8 mouse cellular contexts compared by ENCODE assay signal in the genomic region with DNA sequence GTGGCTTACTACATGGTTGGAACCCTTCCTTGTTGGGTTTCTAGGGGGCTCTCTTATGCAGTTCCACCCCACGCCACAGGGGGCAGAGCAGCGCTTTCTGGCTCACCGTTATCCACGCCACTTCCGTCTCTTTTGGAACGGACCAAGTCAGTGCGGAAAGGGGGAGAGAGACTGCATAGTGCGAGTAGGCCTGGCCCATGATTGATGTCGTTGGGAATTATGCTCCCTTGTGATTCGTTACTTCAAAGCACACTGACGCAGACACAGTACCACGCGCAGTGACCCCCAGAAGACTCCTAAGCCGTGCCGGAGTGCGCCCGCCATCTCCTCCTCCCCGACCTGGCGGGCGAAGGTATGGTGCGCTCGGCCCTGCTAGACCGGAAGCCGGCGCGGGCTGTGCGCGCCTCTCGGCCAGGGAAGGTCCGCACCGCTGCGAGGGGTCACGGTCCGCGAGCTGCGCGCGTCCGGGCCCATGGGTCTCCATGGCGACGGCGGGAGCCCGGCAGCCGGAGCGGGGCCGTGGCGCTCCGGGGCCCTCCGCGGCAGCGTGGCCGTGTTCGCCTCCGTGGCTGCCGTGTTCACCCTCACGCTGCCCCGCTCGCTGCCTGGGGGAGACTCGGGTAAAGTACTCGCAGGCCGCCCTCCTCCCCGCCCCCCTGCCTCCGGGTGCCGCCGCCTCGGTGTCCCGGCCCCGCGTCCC. TPM values are rescaled to one million over a fixed set of nuclear protein-coding genes. Genes with fewer than 3 reads are reported as not detected.
DNase-seq lines count a peak whose midpoint lies in the region; ATAC-seq and TF ChIP-seq lines count a peak whose summit lies in the region.

TSS of gene Tmem260 (plus strand) at position 141 of the 700 bp plus-strand sequence.

- no peak for TF ChIP-seq EP300 in CH12.LX (IDR thresholded peaks at IDR 0.05; ENCODE audit: low read length)

- peak; percentile 8 for TF ChIP-seq RAD21 in CH12.LX (IDR thresholded peaks at IDR 0.05; ENCODE audit: low read depth, low read length)

- TF ChIP-seq CTCF in CH12.LX (conservative IDR thresholded peaks at IDR 0.05 in 1 of 2, IDR thresholded peaks at IDR 0.05 in 1 of 2; ENCODE audit: low read depth in 2 of 2, low read length in 2 of 2) = peak; percentile 82 to 88

- in situ Hi-C loops in CH12.LX (cut with MboI; ENCODE audit: low pct_ligation_motif_present, low pct_unique_long_range_greater_than_20kb, low sequenced_read_pairs) = no loop called here

- DNase-seq in CH12.LX (ENCODE audit: extremely low read depth) = peak; percentile 91
- DNase-seq in c-Kit-positive CD71-positive TER-119-negative erythroid progenitor cells, embryonic 14.5 days (ENCODE audit: low read depth) = peak; percentile 88
- DNase-seq in forebrain, embryonic 11.5 days (ENCODE audit: low spot score) = peak; percentile 95
- DNase-seq in kidney, postnatal 36 days = peak; percentile 92 to 96
- peak; percentile 94 for DNase-seq in telencephalon, adult 2 months (ENCODE audit: low read depth, low spot score)

- H3K36me3 ChIP-seq in CH12.LX (replicated peaks in 1 of 2; ENCODE audit: control insufficient read depth in 1 of 2, insufficient read depth in 1 of 2, low read length in 1 of 2) = no peaks in the 10 kb centered on the region
- no peaks in the 10 kb centered on the region for H3K36me3 ChIP-seq in forebrain, embryonic 11.5 days (ENCODE audit: control insufficient read depth, insufficient read depth, low read length)
- H3K36me3 ChIP-seq in heart, embryonic 16.5 days (ENCODE audit: control insufficient read depth, insufficient read depth) = no peaks in the 10 kb centered on the region
- H3K36me3 ChIP-seq in liver, embryonic 15.5 days (replicated peaks) = no peaks in the 10 kb centered on the region
- no peaks in the 10 kb centered on the region for H3K36me3 ChIP-seq in neural tube, embryonic 12.5 days

- peak within 1 kb of the TSS; percentile 85 for H3K9ac ChIP-seq in CH12.LX (ENCODE audit: insufficient read depth, low read depth)
- H3K9ac ChIP-seq in forebrain, embryonic 11.5 days (ENCODE audit: low read length) = peak within 1 kb of the TSS; percentile 95
- peak within 1 kb of the TSS; percentile 97 for H3K9ac ChIP-seq in heart, embryonic 16.5 days (ENCODE audit: low read length)
- H3K9ac ChIP-seq in liver, embryonic 15.5 days = peak within 1 kb of the TSS; percentile 92
- peak within 1 kb of the TSS; percentile 95 for H3K9ac ChIP-seq in neural tube, embryonic 12.5 days

- under 1% methylated on average over 68 of the region's 69 CpGs for WGBS in forebrain, embryonic 11.5 days
- 0% methylated on average over 56 of the region's 69 CpGs for WGBS in heart, embryonic 16.5 days
- WGBS in liver, embryonic 15.5 days (ENCODE audit: insufficient replicate concordance) = 0% methylated on average over 69 of the region's 69 CpGs
- under 1% methylated on average over 69 of the region's 69 CpGs for WGBS in neural tube, embryonic 12.5 days

- H3K4me1 ChIP-seq in CH12.LX (ENCODE audit: control insufficient read depth in 1 of 2, insufficient read depth in 2 of 2) = peaks cover 0 to 23% of the 10 kb centered on the region in 2 experiments; a peak in 2 of 4 replicates
- peaks cover 2% of the 10 kb centered on the region; the same call in 1 of the 2 replicates for H3K4me1 ChIP-seq in forebrain, embryonic 11.5 days (replicated peaks; ENCODE audit: control insufficient read depth, insufficient read depth, low read length)
- peaks cover 8% of the 10 kb centered on the region for H3K4me1 ChIP-seq in heart, embryonic 16.5 days (ENCODE audit: control insufficient read depth, insufficient read depth, low read length)
- peaks cover 19% of the 10 kb centered on the region for H3K4me1 ChIP-seq in liver, embryonic 15.5 days (replicated peaks)
- H3K4me1 ChIP-seq in neural tube, embryonic 12.5 days = peaks cover 10% of the 10 kb centered on the region

- peak within 1 kb of the TSS; percentile 95 for H3K4me2 ChIP-seq in CH12.LX (ENCODE audit: insufficient read depth, low read depth, poor library complexity, severe bottlenecking)
- peak within 1 kb of the TSS; percentile 69 for H3K4me2 ChIP-seq in forebrain, embryonic 11.5 days (ENCODE audit: low read depth, low read length, severe bottlenecking)
- peak within 1 kb of the TSS; percentile 72 for H3K4me2 ChIP-seq in heart, embryonic 16.5 days (ENCODE audit: low read depth, low read length)
- peak within 1 kb of the TSS; percentile 69 for H3K4me2 ChIP-seq in liver, embryonic 15.5 days
- peak within 1 kb of the TSS; percentile 71 for H3K4me2 ChIP-seq in neural tube, embryonic 12.5 days (replicated peaks)

- H3K4me3 ChIP-seq in CH12.LX (replicated peaks in 1 of 3; ENCODE audit: low read depth in 2 of 3, low read length in 2 of 3, poor library complexity in 1 of 3) = peak within 1 kb of the TSS; percentile 72 to 95 (median 95)
- H3K4me3 ChIP-seq in forebrain, embryonic 11.5 days (ENCODE audit: low read depth, low read length) = peak within 1 kb of the TSS; percentile 94
- peak within 1 kb of the TSS; percentile 93 for H3K4me3 ChIP-seq in heart, embryonic 16.5 days (ENCODE audit: low read length)
- peak within 1 kb of the TSS; percentile 97 for H3K4me3 ChIP-seq in liver, embryonic 15.5 days (replicated peaks)
- peak within 1 kb of the TSS; percentile 92 for H3K4me3 ChIP-seq in neural tube, embryonic 12.5 days

- no peaks in the 10 kb centered on the region for H3K79me2 ChIP-seq in CH12.LX (replicated peaks; ENCODE audit: control insufficient read depth, extremely low read depth, insufficient read depth, poor library complexity, severe bottlenecking)

- peak within 1 kb of the TSS; percentile 79 for H3K27ac ChIP-seq in CH12.LX (ENCODE audit: insufficient read depth, low read depth)
- peak within 1 kb of the TSS; percentile 67 for H3K27ac ChIP-seq in forebrain, embryonic 11.5 days (ENCODE audit: low read depth, low read length)
- peak within 1 kb of the TSS; percentile 91 for H3K27ac ChIP-seq in heart, embryonic 16.5 days (ENCODE audit: low read length)
- H3K27ac ChIP-seq in liver, embryonic 15.5 days (replicated peaks) = peak within 1 kb of the TSS; percentile 84
- H3K27ac ChIP-seq in neural tube, embryonic 12.5 days = peak within 1 kb of the TSS; percentile 57

- ATAC-seq in forebrain, embryonic 11.5 days (replicated peaks; ENCODE audit: low FRiP score) = peak; percentile 99
- ATAC-seq in heart, embryonic 16.5 days (replicated peaks; ENCODE audit: extremely low read depth, insufficient read depth, low FRiP score) = peak; percentile 98
- peak; percentile 99 for ATAC-seq in liver, embryonic 15.5 days (ENCODE audit: insufficient read depth)
- ATAC-seq in neural tube, embryonic 12.5 days (ENCODE audit: low FRiP score, low read depth) = peak; percentile 99

- no peaks in the 10 kb centered on the region for H3K9me3 ChIP-seq in CH12.LX (replicated peaks; ENCODE audit: low read length)
- no peaks in the 10 kb centered on the region for H3K9me3 ChIP-seq in forebrain, embryonic 11.5 days (ENCODE audit: control insufficient read depth, low read length)
- H3K9me3 ChIP-seq in heart, embryonic 16.5 days (replicated peaks; ENCODE audit: control insufficient read depth, low read length) = no peaks in the 10 kb centered on the region
- no peaks in the 10 kb centered on the region for H3K9me3 ChIP-seq in liver, embryonic 15.5 days (replicated peaks)
- H3K9me3 ChIP-seq in neural tube, embryonic 12.5 days = no peaks in the 10 kb centered on the region

- peak; percentile 81 for TF ChIP-seq POLR2A in CH12.LX (IDR thresholded peaks at IDR 0.05; ENCODE audit: low read depth, low read length)

- H3K27me3 ChIP-seq in CH12.LX (replicated peaks) = no peaks in the 10 kb centered on the region
- no peaks in the 10 kb centered on the region for H3K27me3 ChIP-seq in forebrain, embryonic 11.5 days (ENCODE audit: control insufficient read depth, insufficient read depth, low read length)
- H3K27me3 ChIP-seq in heart, embryonic 16.5 days (ENCODE audit: control insufficient read depth, insufficient read depth, low read length) = 0 out of 2 replicates have a peak, but pooled peaks cover 2% of the 10 kb centered on the region
- 0 out of 2 replicates have a peak, but pooled peaks cover 4% of the 10 kb centered on the region for H3K27me3 ChIP-seq in liver, embryonic 15.5 days
- H3K27me3 ChIP-seq in neural tube, embryonic 12.5 days (replicated peaks) = no peaks in the 10 kb centered on the region

- dilution Hi-C loops in CH12.LX (cut with MboI; ENCODE audit: extremely low pct_ligation_motif_present, extremely low pct_unique_long_range_greater_than_20kb, low sequenced_read_pairs) = no loop called here

TF ChIP-seq in CH12.LX, 34 proteins besides CTCF, POLR2A, EP300 and RAD21 (continues in another document):
- TF ChIP-seq ZMIZ1 (IDR thresholded peaks at IDR 0.05; ENCODE audit: low read depth, low read length) (no peak), NRF1 (IDR thresholded peaks at IDR 0.05; ENCODE audit: low read depth, low read length) (0 out of 2 replicates have a peak, but pooled peaks have one; percentile 33), MEF2A (IDR thresholded peaks at IDR 0.05; ENCODE audit: borderline replicate concordance, low read depth, low read length) (0 out of 2 replicates have a peak, but pooled peaks have one; percentile 24), NELFE (IDR thresholded peaks at IDR 0.05; ENCODE audit: low read depth, low read length) (peak; percentile 52), ELF1 (IDR thresholded peaks at IDR 0.05; ENCODE audit: low read depth, low read length) (peak; percentile 87), ETS1 (conservative IDR thresholded peaks at IDR 0.05; ENCODE audit: low read depth, low read length) (0 out of 2 replicates have a peak, but pooled peaks have one; percentile 11), BHLHE40 (IDR thresholded peaks at IDR 0.05; ENCODE audit: low read depth, low read length) (peak; percentile 4; the same call in 1 of the 2 replicates), KAT2A (IDR thresholded peaks at IDR 0.05; ENCODE audit: insufficient replicate concordance, low read length) (peak; percentile 53; the same call in 1 of the 2 replicates), SIN3A (IDR thresholded peaks at IDR 0.05; ENCODE audit: low read length) (peak; percentile 63; the same call in 1 of the 2 replicates), CHD1 (IDR thresholded peaks at IDR 0.05; ENCODE audit: low read depth, low read length) (peak; percentile 99), USF2 (conservative IDR thresholded peaks at IDR 0.05; ENCODE audit: low read depth, low read length) (no peak), IRF4 (IDR thresholded peaks at IDR 0.05; ENCODE audit: low read depth, low read length) (peak; percentile 47; the same call in 1 of the 2 replicates), TCF12 (IDR thresholded peaks at IDR 0.05; ENCODE audit: low read depth, low read length) (peak; percentile 32)

RNA-seq across cellular contexts. Expression of gene Tmem260, which starts in this region (rescaled TPM):
- total RNA-seq in CH12.LX (2012; rRNA removed) = 4.1 and 4.6 TPM in 2 replicates
- 5.1 and 5.2 TPM in 2 replicates for total RNA-seq in CH12.LX (2014; rRNA removed)
- polyA plus RNA-seq in CH12.LX (2012; ENCODE audit: insufficient read length, low read depth) = 8.2 and 9.0 TPM in 2 replicates
- polyA plus RNA-seq in forebrain, embryonic 11.5 days (2014; fragmentation: Nextera tagmentation; extraction: Ambion mirVana) = 22.7 and 26.4 TPM in 2 replicates
- 11.8 and 12.5 TPM in 2 replicates for polyA plus RNA-seq in heart, embryonic 16.5 days (2015; fragmentation: Nextera tagmentation; extraction: Ambion mirVana)
- polyA plus RNA-seq in liver, embryonic 15.5 days (2015; fragmentation: Nextera tagmentation; extraction: Ambion mirVana) = 6.0 and 6.7 TPM in 2 replicates
- polyA plus RNA-seq in neural tube, embryonic 12.5 days (2016; fragmentation: Nextera tagmentation; extraction: Ambion mirVana) = 22.4 and 25.5 TPM in 2 replicates

Comparison
In these comparisons a context has a peak if more than half of its experiments do, and no peak if none do; other contexts are left out.
1. Peak in every context shown above with its lines: DNase-seq, ATAC-seq, H3K4me3 ChIP-seq and H3K27ac ChIP-seq.